Mouse (Mus musculus) midbrain, embryonic 16.5 days (tissue): Measurements from ENCODE around the gene Nfatc2. TPM values are rescaled to one million over a fixed set of nuclear protein-coding genes. Genes with fewer than 3 reads are reported as not detected.
A peak's percentile ranks its signal among the peaks of the same experiment; 100 is the strongest.

Experiments
- ATAC-seq: fragments of 200-750 bp; cut with Nextera tagmentation; 2 replicates; pipeline ENCODE4 v1.8.0; 2017; ENCODE audit warnings: moderate TSS enrichment
- H3K27ac ChIP-seq: fragments of 300-500 bp; sonication (generic); 2 replicates; pipeline ENCODE4 v1.5.1; 2014; ENCODE audit warnings: mild to moderate bottlenecking, low read length, mixed read lengths
- H3K27me3 ChIP-seq: fragments of 300-500 bp; sonication (generic); 2 replicates; pipeline ENCODE4 v1.6.1; 2014; ENCODE audit warnings: low read depth, low read length, mixed read lengths; ENCODE audit not compliant: control insufficient read depth, insufficient read depth
- H3K36me3 ChIP-seq: fragments of 300-500 bp; sonication (generic); 2 replicates; pipeline ENCODE4 v1.6.1; 2014; ENCODE audit warnings: mild to moderate bottlenecking, low read length, moderate library complexity, mixed read lengths; ENCODE audit not compliant: control insufficient read depth, insufficient read depth
- H3K4me1 ChIP-seq: fragments of 300-500 bp; sonication (generic); 2 replicates; pipeline ENCODE4 v1.6.1; 2014; ENCODE audit warnings: mild to moderate bottlenecking, low read length, mixed read lengths; ENCODE audit not compliant: control insufficient read depth, insufficient read depth
- H3K4me2 ChIP-seq: fragments of 300-500 bp; sonication (generic); 2 replicates; pipeline ENCODE4 v1.6.1; 2014; ENCODE audit warnings: mild to moderate bottlenecking, low read length, mixed read lengths
- H3K4me3 ChIP-seq: fragments of 300-500 bp; sonication (generic); 2 replicates; pipeline ENCODE4 v1.5.1; 2014; ENCODE audit warnings: low read depth, mild to moderate bottlenecking, low read length, moderate library complexity, mixed read lengths
- H3K9ac ChIP-seq: fragments of 300-500 bp; sonication (generic); 2 replicates; pipeline ENCODE4 v1.6.1; 2014; ENCODE audit warnings: low read depth, low read length, mixed read lengths
- H3K9me3 ChIP-seq: fragments of 300-500 bp; sonication (generic); replicated peaks from 2 replicates; pipeline ENCODE4 v1.6.1; 2014; ENCODE audit warnings: mild to moderate bottlenecking, low read length, mixed read lengths; ENCODE audit not compliant: control insufficient read depth, poor library complexity, severe bottlenecking
- WGBS: fragments of 180-500 bp; shearing (Covaris S2); extraction: QIAGEN DNeasy Blood & Tissue Kit; methylation state at CpG from one replicate; pipeline ENCODE4 v1.1.7; 2014; 5-methylcytosine and 5-hydroxymethylcytosine counted together
- polyA plus RNA-seq: library from polyadenylated mRNA; unstranded; fragments of >200 nt; fragmentation: Nextera tagmentation; extraction: Ambion mirVana; gene quantifications from 2 replicates; pipeline ENCODE4 v1.2.1, GENCODE M21; 2015

Gene Nfatc2
- polyA plus RNA-seq, 1 experiment from 2014 or later, result 4.5 TPM

DNA sequence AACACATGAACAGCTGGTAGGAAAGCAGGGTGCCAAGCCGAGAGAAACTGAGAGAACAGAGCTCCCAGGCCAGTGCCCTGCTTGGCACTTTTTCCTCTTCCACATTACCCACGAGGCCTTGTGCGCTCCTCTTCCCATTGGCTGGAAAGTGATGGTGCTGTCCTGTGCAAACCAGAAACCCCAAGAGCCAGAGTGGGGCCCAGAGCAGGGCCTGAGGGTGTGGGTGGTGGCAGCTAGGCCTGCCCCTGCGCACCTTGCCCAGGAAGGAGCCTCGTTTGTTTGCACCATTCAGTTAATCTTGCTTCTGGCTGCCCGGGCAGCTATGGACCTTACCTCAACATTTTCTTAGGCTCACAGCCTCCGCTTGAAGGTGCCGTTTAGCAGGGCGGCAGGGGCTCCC, 139.6 kb downstream of the Nfatc2 start:
- H3K9ac ChIP-seq, result no peak overlapping the region
- no peaks in the 10 kb centered on the region for H3K4me1 ChIP-seq
- WGBS, result 81% methylated on average over 9 of the region's 9 CpGs

GRCm38 (mm10) chr2:168459627-168460026, 141.8 kb downstream of the Nfatc2 start:
- no peak for ATAC-seq

More for the DNA sequence above, 139.6 kb downstream of the Nfatc2 start:
- no peaks in the 10 kb centered on the region for H3K27me3 ChIP-seq
- H3K9me3 ChIP-seq, result no peaks in the 10 kb centered on the region
- H3K4me3 ChIP-seq, result no peak overlapping the region
- no peak overlapping the region for H3K27ac ChIP-seq
- H3K4me2 ChIP-seq, result no peak overlapping the region
- no peak for ATAC-seq
- H3K36me3 ChIP-seq, result no peaks in the 10 kb centered on the region

GRCm38 (mm10) chr2:168458583-168458982, 142.9 kb downstream of the Nfatc2 start:
- Histone ChIP-seq H3K9me3 (no peaks in the 10 kb centered on the region), H3K4me3 (no peak overlapping the region), H3K27me3 (no peaks in the 10 kb centered on the region), H3K9ac (no peak overlapping the region), H3K27ac (no peak overlapping the region), H3K4me1 (no peaks in the 10 kb centered on the region), H3K36me3 (no peaks in the 10 kb centered on the region), H3K4me2 (no peak overlapping the region)
- WGBS, result 81% methylated on average over 9 of the region's 9 CpGs
- no peak for ATAC-seq

More at GRCm38 (mm10) chr2:168459627-168460026, 141.8 kb downstream of the Nfatc2 start:
- no peaks in the 10 kb centered on the region for H3K4me1 ChIP-seq
- no peak overlapping the region for H3K9ac ChIP-seq
- no peaks in the 10 kb centered on the region for H3K9me3 ChIP-seq
- no peak overlapping the region for H3K27ac ChIP-seq
- no peak overlapping the region for H3K4me2 ChIP-seq
- H3K36me3 ChIP-seq, result no peaks in the 10 kb centered on the region
- no peak overlapping the region for H3K4me3 ChIP-seq
- H3K27me3 ChIP-seq, result no peaks in the 10 kb centered on the region
- WGBS, result 65% methylated on average over 5 of the region's 5 CpGs

DNA sequence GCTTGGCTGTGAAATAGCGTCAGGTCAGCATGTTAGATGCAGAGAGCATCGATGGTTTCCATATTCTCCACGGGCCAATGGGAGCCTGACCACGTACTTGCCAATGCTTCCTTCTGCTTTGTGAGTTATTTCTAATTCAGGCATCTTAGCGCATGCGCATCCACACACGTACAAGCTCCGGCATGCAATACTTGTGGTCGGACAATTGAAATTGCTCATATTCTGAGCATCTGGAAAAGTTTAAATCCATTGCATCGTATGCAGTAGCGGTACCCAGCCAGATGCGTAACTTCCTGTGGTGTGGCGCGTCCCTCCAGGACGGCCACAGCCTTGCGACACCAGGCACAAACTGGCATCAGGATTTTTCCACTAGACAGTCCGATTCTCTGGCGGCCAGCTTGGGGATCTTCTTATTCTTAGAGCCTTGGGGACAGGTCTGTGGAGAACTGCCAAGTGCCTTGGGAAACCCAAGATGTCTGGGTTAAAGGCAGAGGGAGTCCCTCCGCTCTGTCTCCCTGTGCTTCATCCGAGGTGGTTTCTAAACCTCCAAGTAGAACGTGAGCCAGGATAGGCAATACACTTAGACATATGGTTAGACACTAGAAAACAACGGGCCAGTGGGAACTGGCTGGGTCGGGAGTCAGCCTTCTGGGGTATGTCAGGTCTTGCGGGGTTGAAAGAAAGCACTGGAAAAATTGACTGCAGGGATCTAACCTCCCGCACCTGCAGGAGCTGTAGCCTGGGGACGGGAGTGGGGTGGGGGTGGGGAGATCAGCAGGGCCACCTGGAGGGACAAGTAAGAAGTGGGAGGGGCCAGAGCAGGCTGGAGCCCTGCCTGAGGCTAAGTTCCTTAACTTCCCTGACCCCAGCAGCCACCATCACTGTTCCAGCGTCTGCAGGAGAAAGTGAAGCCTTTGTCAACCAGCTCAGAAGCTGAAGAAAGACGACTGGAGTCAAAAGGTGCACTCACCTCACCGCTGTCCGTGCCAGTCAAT, 149.4 kb downstream of the Nfatc2 start:
- no peaks in the 10 kb centered on the region for H3K36me3 ChIP-seq
- H3K27me3 ChIP-seq, result no peaks in the 10 kb centered on the region
- ATAC-seq, result no peak
- H3K4me3 ChIP-seq, result no peak overlapping the region
- no peaks in the 10 kb centered on the region for H3K9me3 ChIP-seq
- no peak overlapping the region for H3K4me2 ChIP-seq
- WGBS, result 66% methylated on average over 30 of the region's 30 CpGs
- H3K9ac ChIP-seq, result no peak overlapping the region
- H3K4me1 ChIP-seq, result no peaks in the 10 kb centered on the region
- no peak overlapping the region for H3K27ac ChIP-seq

DNA sequence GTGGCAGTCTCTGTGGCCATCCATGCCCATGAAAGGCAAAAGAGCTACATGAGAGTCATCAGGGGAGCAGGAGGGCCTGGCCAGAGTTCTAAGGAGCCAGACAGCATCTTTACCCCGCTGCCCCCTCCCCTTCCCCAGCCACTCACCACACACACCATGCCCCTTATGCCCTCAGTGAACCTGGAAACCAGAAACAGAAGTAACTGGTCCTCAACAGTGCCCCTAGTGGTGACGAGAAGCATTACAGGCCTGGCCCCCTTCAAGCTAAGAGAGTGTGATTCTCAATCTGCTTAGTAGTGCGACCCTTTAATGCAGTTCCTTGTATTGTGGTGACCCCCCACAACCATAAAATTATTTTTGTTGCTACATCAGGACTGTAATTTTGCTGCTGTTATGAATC, 150.5 kb downstream of the Nfatc2 start:
- Histone ChIP-seq H3K36me3 (no peaks in the 10 kb centered on the region), H3K27ac (no peak overlapping the region), H3K4me3 (no peak overlapping the region), H3K4me2 (no peak overlapping the region), H3K4me1 (no peaks in the 10 kb centered on the region), H3K9me3 (no peaks in the 10 kb centered on the region), H3K27me3 (no peaks in the 10 kb centered on the region), H3K9ac (no peak overlapping the region)
- WGBS, result 11% methylated on average over 3 of the region's 3 CpGs
- ATAC-seq, result no peak

GRCm38 (mm10) chr2:168448054-168448453, 153.4 kb downstream of the Nfatc2 start:
- Histone ChIP-seq H3K27ac (no peak overlapping the region), H3K4me1 (no peaks in the 10 kb centered on the region), H3K9ac (no peak overlapping the region), H3K4me3 (no peak overlapping the region), H3K9me3 (no peaks in the 10 kb centered on the region), H3K4me2 (no peak overlapping the region), H3K36me3 (no peaks in the 10 kb centered on the region), H3K27me3 (no peaks in the 10 kb centered on the region)
- no peak for ATAC-seq
- 71% methylated on average over 5 of the region's 5 CpGs for WGBS

- Histone ChIP-seq H3K9ac (no peak overlapping the region), H3K36me3 (no peaks in the 10 kb centered on the region), H3K4me3 (no peak overlapping the region), H3K4me2 (no peak overlapping the region), H3K4me1 (no peaks in the 10 kb centered on the region), H3K9me3 (no peaks in the 10 kb centered on the region), H3K27me3 (no peaks in the 10 kb centered on the region), H3K27ac (no peak overlapping the region)
- ATAC-seq, result no peak
- 28% methylated on average over 4 of the region's 4 CpGs for WGBS
Observed at GRCm38 (mm10) chr2:168447601-168448000, 153.9 kb downstream of the Nfatc2 start.

DNA sequence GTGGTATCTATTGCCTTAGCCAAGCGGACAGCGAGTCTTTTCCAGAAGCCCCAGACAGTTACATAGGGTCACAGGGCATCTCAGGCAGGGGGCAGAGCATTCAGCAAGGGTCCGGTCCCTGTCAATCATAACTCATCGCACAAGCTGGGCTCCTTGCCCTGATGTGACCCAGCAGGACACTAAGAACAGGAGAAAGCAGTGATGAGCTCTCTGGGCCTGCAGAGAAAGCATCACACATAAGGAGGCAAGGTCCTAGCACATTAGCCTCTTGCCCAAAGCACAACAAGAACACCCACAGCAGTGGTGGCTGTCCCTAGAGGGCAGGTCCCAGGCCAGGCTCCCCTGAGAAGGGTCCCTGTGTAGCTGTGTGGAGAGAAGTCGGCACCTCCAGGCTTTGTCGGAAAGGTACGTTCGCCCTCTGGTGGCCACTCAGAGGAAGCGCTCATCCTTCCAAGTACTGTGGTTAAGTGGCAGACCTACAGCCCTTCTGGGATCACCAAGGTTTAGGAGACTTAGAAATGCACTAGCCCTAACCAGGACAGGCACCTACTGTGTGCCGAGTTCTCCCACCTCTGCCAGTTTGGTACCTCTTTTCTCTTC, 156.1 kb downstream of the Nfatc2 start:
- no peak overlapping the region for H3K4me3 ChIP-seq
- no peak overlapping the region for H3K4me2 ChIP-seq
- no peak overlapping the region for H3K27ac ChIP-seq
- no peaks in the 10 kb centered on the region for H3K36me3 ChIP-seq
- no peaks in the 10 kb centered on the region for H3K27me3 ChIP-seq
- WGBS, result 34% methylated on average over 10 of the region's 10 CpGs
- H3K9me3 ChIP-seq, result no peaks in the 10 kb centered on the region
- H3K4me1 ChIP-seq, result no peaks in the 10 kb centered on the region
- H3K9ac ChIP-seq, result no peak overlapping the region
- ATAC-seq, result peak; percentile 82

DNA sequence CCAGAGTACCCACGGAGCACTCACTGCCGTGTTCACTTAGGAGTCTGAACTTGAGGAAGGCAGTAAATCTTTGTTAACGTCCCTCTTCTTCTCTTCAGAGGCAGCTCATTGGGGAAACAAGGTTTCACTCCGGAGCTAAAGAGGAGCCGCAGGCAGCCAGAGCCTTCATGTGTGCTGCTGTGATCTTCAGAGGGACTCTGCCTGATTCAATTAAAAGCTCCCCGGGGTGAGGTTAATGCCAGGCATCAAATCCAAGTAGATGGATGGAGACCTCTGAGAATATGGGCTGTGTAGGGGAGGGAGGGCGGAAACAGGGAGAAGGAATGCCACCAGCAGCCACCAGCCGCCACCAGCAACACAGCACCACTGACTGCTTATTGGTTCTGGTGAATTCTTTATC, 157.3 kb downstream of the Nfatc2 start:
- H3K36me3 ChIP-seq, result no peaks in the 10 kb centered on the region
- WGBS, result 22% methylated on average over 8 of the region's 8 CpGs
- H3K27me3 ChIP-seq, result no peaks in the 10 kb centered on the region
- H3K9me3 ChIP-seq, result no peaks in the 10 kb centered on the region
- H3K9ac ChIP-seq, result no peak overlapping the region
- H3K4me3 ChIP-seq, result no peak overlapping the region
- H3K4me1 ChIP-seq, result no peaks in the 10 kb centered on the region
- H3K27ac ChIP-seq, result no peak overlapping the region
- H3K4me2 ChIP-seq, result no peak overlapping the region
- no peak for ATAC-seq
